Mouse (Mus musculus) embryonic facial prominence, embryonic 14.5 days (tissue): ENCODE data around the gene Wnt10b. TPM values are rescaled to one million over a fixed set of nuclear protein-coding genes. Genes with fewer than 3 reads are reported as not detected.
"Not testable (repeated sequence)": the region's sequence is repeated elsewhere in the genome, so short reads cannot be mapped to it uniquely, and the experiment has no call there.

Source experiments
- ATAC-seq: fragments of 200-750 bp; cut with Nextera tagmentation; 2 replicates; pipeline ENCODE4 v1.8.0; 2017; ENCODE audit warnings: low read depth, moderate number of reproducible peaks, moderate TSS enrichment
- DNase-seq: peaks from one replicate; pipeline ENCODE4 v3.0.0-alpha.2; 2015; ENCODE audit warnings: low spot score
- H3K27ac ChIP-seq: fragments of 300-500 bp; sonication (generic); replicated peaks from 2 replicates; pipeline ENCODE4 v1.5.1; 2014; ENCODE audit warnings: low read depth, mild to moderate bottlenecking, low read length, moderate library complexity
- H3K27me3 ChIP-seq: fragments of 300-500 bp; sonication (generic); replicated peaks from 2 replicates; pipeline ENCODE4 v1.6.1; 2014; ENCODE audit warnings: low read length; ENCODE audit not compliant: control insufficient read depth, insufficient read depth
- H3K36me3 ChIP-seq: fragments of 300-500 bp; sonication (generic); 2 replicates; pipeline ENCODE4 v1.6.1; 2014; ENCODE audit warnings: low read length, mixed read lengths; ENCODE audit not compliant: control insufficient read depth, insufficient read depth
- H3K4me1 ChIP-seq: fragments of 300-500 bp; sonication (generic); 2 replicates; pipeline ENCODE4 v1.6.1; 2014; ENCODE audit warnings: antibody characterized with exemption, low read length; ENCODE audit not compliant: control insufficient read depth, insufficient read depth
- H3K4me2 ChIP-seq: fragments of 300-500 bp; sonication (generic); 2 replicates; pipeline ENCODE4 v1.6.1; 2014; ENCODE audit warnings: low read depth, mild to moderate bottlenecking, low read length, moderate library complexity, mixed read lengths
- H3K4me3 ChIP-seq: fragments of 300-500 bp; sonication (generic); 2 replicates; pipeline ENCODE4 v1.5.1; 2014; ENCODE audit warnings: low read depth, mild to moderate bottlenecking, low read length
- H3K9ac ChIP-seq: fragments of 300-500 bp; sonication (generic); 2 replicates; pipeline ENCODE4 v1.6.1; 2014; ENCODE audit warnings: low read depth, mild to moderate bottlenecking, low read length, moderate library complexity, mixed read lengths
- H3K9me3 ChIP-seq: fragments of 300-500 bp; sonication (generic); 2 replicates; pipeline ENCODE4 v1.6.1; 2016; ENCODE audit warnings: low read length; ENCODE audit not compliant: control insufficient read depth
- WGBS: fragments of 180-500 bp; shearing (Covaris S2); extraction: QIAGEN DNeasy Blood & Tissue Kit; methylation state at CpG from one replicate; pipeline ENCODE4 v1.1.7; 2014; 5-methylcytosine and 5-hydroxymethylcytosine counted together
- polyA plus RNA-seq: library from polyadenylated mRNA; unstranded; fragments of >200 nt; fragmentation: Nextera tagmentation; extraction: Ambion mirVana; gene quantifications from 2 replicates; pipeline ENCODE4 v1.2.1, GENCODE M21; 2014

The Wnt10b gene
- 4.1 and 4.3 TPM in 2 replicates for polyA plus RNA-seq

DNA sequence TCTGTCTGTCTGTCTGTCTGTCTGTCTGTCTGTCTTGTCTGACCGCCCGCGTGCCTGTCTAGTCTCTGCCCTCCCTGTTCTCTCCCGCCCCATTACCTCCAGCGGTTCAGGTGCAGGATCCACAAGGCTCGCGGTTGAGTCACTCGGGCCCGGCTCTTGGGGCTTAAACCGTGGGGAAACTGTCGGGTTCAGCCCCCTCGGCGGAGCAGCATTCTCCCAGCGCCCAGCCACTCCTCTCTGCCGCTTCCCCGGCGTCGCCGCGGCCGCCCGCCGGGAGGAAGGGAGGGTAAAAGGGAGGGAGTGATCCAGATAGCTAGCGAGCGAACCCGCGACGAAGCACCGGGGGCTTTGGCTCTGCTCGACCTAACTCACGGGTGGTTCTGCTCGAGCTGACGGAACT, at the start of gene Wnt10b:
Gene Wnt10b (minus strand): TSS at position 389 of the 400 bp plus-strand sequence.
- Histone ChIP-seq H3K9ac (peak within 1 kb of the TSS; percentile 51), H3K4me2 (peak within 1 kb of the TSS; percentile 50), H3K36me3 (no peaks in the 10 kb centered on the region), H3K27ac (no peak within 1 kb of the TSS), H3K9me3 (no peaks in the 10 kb centered on the region), H3K4me1 (peaks cover 15% of the 10 kb centered on the region), H3K27me3 (peaks cover 93% of the 10 kb centered on the region), H3K4me3 (peak within 1 kb of the TSS; percentile 37)
- ATAC-seq (no peak), DNase-seq (no peak)
- 0% methylated on average over 29 of the region's 33 CpGs for WGBS

DNA sequence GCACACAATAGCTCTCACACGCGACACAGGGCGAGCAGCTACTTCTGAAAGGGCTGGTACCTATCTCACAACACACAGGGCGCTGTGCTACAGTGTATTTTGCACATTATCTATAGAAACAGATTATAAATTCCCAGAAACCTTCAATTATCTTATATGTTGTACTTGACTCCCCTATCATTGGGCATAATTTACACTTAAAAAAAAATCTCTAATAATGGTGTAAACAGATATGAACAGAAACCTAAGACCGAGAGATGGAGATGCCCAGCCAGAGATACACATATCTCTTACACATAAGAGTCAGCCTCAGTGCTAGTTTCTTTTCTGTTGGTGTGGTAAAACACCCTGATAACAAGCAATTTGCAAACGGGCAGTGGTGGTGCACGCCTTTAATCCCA, 49.7 kb upstream of the Wnt10b start:
- H3K9me3 ChIP-seq, result no peaks in the 10 kb centered on the region
- peaks cover 9% of the 10 kb centered on the region; the same call in 1 of the 2 replicates for H3K4me1 ChIP-seq
- no peaks in the 10 kb centered on the region for H3K27me3 ChIP-seq
- no peak overlapping the region for H3K4me3 ChIP-seq
- H3K36me3 ChIP-seq, result peaks cover 40% of the 10 kb centered on the region
- no peak overlapping the region for H3K4me2 ChIP-seq
- no peak for DNase-seq
- ATAC-seq, result no peak
- H3K27ac ChIP-seq, result no peak overlapping the region
- H3K9ac ChIP-seq, result no peak overlapping the region
- WGBS, result 88% methylated on average over 7 of the region's 7 CpGs

DNA sequence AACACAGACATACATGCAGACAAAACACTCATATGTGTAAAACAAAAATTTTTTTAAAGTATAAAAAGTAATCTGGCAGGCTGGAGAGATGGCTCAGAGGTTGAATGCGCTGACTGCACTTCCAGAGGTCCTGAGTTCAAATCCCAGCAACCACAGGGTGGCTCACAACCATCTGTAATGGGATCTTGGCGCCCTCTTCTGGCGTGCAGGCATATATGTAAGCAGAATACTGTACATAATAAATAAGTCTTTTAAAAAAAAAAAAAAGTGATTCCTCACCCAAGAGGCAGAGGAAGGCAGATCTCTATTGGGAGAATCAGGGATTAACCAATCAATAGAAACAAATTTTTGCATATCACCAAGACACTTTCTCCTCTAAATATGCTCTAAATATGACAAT, 45.5 kb upstream of the Wnt10b start:
- Histone ChIP-seq H3K27me3 (no peaks in the 10 kb centered on the region), H3K4me3 (no peak overlapping the region), H3K9ac (no peak overlapping the region), H3K36me3 (peaks cover 62% of the 10 kb centered on the region), H3K27ac (no peak overlapping the region), H3K4me1 (no peaks in the 10 kb centered on the region), H3K9me3 (no peaks in the 10 kb centered on the region), H3K4me2 (no peak overlapping the region)
- no peak for DNase-seq
- no peak for ATAC-seq
- 71% methylated on average over 3 of the region's 3 CpGs for WGBS

DNA sequence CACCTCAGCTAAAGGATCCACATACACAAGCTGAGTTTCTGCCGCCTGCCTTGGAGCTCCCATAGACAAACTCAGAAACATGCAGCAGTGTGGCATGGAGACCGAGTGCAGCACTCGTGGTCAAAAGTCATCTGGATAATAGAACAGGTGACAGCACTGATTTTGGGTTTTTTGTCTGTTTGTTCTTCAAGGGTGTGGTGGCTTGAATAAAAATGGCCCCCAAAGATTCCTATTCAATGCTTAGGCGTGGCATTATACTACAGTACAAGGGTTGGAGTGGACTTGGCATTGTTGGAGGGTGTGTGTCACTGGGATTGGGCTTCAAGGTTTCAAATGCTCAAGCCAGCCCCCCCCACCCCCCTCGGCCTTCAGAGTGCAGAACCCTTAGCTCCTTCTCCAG, 44.2 kb upstream of the Wnt10b start:
- Histone ChIP-seq H3K27ac (no peak overlapping the region), H3K9ac (no peak overlapping the region), H3K4me3 (no peak overlapping the region), H3K4me2 (no peak overlapping the region), H3K36me3 (peaks cover 54% of the 10 kb centered on the region), H3K27me3 (no peaks in the 10 kb centered on the region), H3K9me3 (no peaks in the 10 kb centered on the region), H3K4me1 (no peaks in the 10 kb centered on the region)
- DNase-seq (no peak), ATAC-seq (no peak)
- 91% methylated on average over 5 of the region's 5 CpGs for WGBS

DNA sequence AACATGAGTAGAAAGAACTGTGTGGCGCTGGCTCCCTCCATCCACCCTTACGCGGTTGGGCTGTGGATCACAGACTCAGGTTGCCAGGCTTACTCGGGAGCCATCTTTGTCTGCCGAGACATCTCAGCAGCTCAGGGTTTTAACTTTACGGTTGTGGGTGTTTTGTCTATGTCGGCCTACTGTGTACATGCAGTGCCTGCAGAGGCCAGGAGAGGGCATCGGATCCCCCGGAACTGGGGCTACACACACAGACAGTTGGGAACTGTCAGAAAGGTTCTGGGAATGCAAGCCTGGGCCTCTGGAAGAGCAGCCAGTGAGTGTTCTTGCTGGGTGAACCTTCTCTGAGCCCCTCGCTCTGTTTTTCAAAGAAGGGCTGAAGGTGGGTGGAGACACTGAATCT, 43.5 kb upstream of the Wnt10b start:
- H3K4me2 ChIP-seq, result no peak overlapping the region
- H3K36me3 ChIP-seq, result peaks cover 60% of the 10 kb centered on the region
- H3K27ac ChIP-seq, result no peak overlapping the region
- ATAC-seq, result no peak
- H3K9me3 ChIP-seq, result no peaks in the 10 kb centered on the region
- no peak for DNase-seq
- no peak overlapping the region for H3K4me3 ChIP-seq
- H3K27me3 ChIP-seq, result no peaks in the 10 kb centered on the region
- H3K4me1 ChIP-seq, result no peaks in the 10 kb centered on the region
- 34% methylated on average over 10 of the region's 10 CpGs for WGBS
- no peak overlapping the region for H3K9ac ChIP-seq

DNA sequence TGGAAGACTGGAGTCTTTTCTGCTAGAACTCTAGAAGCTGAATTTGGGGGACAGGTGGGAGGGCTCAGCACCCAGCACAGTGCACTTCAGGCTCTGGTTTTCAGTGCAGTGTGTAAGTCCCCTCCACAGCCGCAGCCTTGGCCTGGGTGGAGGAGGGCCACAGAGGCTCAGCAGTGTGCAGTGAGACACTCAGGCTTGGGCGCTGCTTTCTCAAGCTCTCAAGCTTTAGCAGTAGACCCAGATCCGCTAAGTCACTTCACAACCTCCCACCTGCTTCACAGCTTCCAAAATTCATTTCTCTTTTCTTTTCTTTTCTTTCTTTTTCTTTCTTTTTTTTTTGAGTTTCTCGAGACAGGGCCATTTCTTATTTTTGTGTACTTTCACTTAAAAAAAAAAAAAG, 43.0 kb upstream of the Wnt10b start:
- WGBS, result 92% methylated on average over 4 of the region's 4 CpGs
- ATAC-seq, result no peak

DNA sequence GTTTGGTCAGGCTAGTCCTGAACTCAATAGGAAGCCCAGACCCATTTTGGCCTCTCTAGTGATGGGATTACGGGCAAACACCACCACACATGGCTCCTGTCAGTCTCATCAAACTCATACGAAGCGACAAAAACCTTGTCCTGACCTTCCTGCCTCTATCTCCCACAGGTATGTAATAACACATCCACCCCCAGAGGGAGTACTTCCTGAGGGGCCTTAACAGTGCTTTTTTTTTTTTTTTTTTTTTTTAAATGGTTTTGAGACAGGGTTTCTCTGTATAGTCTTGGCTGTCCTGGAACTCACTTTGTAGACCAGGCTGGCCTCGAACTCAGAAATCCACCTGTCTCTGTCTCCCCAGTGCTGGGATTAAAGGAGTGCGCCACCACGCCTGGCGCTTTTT, 40.2 kb upstream of the Wnt10b start:
- ATAC-seq, result no peak
- Histone ChIP-seq H3K27me3 (no peaks in the 10 kb centered on the region), H3K4me3 (no peak overlapping the region), H3K9ac (no peak overlapping the region), H3K9me3 (no peaks in the 10 kb centered on the region), H3K4me2 (no peak overlapping the region), H3K27ac (no peak overlapping the region), H3K4me1 (no peaks in the 10 kb centered on the region), H3K36me3 (peaks cover 57% of the 10 kb centered on the region)
- WGBS, result 88% methylated on average over 7 of the region's 7 CpGs
- DNase-seq, result no peak

More for the DNA sequence above, 43.0 kb upstream of the Wnt10b start:
- no peak for DNase-seq
- Histone ChIP-seq H3K4me2 (no peak overlapping the region), H3K4me3 (no peak overlapping the region), H3K27ac (no peak overlapping the region), H3K27me3 (no peaks in the 10 kb centered on the region), H3K9me3 (no peaks in the 10 kb centered on the region), H3K9ac (no peak overlapping the region), H3K4me1 (no peaks in the 10 kb centered on the region), H3K36me3 (peaks cover 61% of the 10 kb centered on the region)

DNA sequence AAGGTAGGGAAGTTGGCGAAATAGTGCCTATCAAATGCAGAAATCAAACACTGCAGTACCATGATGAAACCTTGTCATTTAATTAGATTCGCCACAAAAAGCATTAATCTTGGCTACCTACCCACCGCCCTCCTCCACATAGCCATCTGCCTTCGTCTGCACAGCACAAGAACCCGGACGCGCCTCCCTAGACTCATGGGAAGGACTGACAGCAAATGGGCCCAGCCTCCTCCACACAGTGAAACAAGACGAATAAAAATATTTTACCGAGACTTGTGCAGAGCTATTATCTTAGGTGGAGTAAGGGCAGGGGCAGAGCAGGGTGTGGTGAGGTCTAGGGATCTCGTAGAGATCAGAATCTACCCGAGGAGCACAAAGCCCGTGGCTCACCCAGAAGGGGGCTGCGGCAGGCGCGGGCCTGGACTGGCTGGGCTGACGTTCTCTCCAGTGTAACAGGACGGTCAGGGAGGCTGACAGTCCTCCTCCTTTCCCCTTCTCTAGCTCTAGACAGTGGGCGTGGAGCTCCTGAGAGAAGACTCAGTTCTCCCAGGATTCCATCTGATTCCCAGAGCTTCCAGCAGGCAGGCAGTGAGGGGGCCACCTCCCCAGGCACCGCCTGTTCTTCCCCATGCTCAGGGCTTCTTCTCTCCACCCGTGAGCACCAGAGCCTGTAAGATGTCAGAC, 34.9 kb upstream of the Wnt10b start:
- Histone ChIP-seq H3K4me3 (no peak overlapping the region), H3K27me3 (peaks cover 22% of the 10 kb centered on the region), H3K27ac (no peak overlapping the region), H3K4me2 (no peak overlapping the region), H3K9me3 (no peaks in the 10 kb centered on the region), H3K9ac (no peak overlapping the region), H3K36me3 (peaks cover 39% of the 10 kb centered on the region), H3K4me1 (peaks cover 7% of the 10 kb centered on the region; the same call in 1 of the 2 replicates)
- no peak for ATAC-seq
- 87% methylated on average over 15 of the region's 20 CpGs for WGBS
- DNase-seq, result no peak

DNA sequence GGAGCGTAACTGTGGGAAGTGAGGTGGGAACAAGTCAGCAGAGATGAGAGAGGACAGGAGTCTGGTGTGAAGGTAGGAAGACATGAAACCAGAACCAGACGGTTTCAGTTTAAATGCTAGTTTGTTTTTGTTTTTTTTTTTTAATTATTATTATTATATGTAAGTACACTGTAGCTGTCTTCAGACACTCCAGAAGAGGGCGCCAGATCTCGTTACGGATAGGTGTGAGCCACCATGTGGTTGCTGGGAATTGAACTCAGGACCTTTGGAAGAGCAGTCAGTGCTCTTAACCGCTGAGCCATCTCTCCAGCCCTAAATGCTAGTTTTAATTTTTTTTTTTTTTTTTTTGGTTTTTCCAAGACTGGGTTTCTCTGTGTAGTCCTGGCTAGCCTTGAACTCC, 32.3 kb upstream of the Wnt10b start:
- not testable (repeated sequence) for DNase-seq, H3K9ac ChIP-seq, H3K27ac ChIP-seq, ATAC-seq, H3K4me3 ChIP-seq, H3K9me3 ChIP-seq, H3K4me2 ChIP-seq
- Histone ChIP-seq H3K4me1 (peaks cover 20% of the 10 kb centered on the region), H3K36me3 (peaks cover 26% of the 10 kb centered on the region), H3K27me3 (peaks cover 49% of the 10 kb centered on the region)
- WGBS, result 71% methylated on average over 6 of the region's 6 CpGs
